Mouse (Mus musculus) ES-E14 (cell line): Measurements from ENCODE around the gene Olfr309. TPM values are rescaled to one million over a fixed set of nuclear protein-coding genes. Genes with fewer than 3 reads are reported as not detected.

ENCODE experiments used
- DNase-seq: peaks from one replicate; pipeline ENCODE4 v3.0.0-alpha.2; 2013; ENCODE audit warnings: low read depth, low spot score
- H3K27ac ChIP-seq: 2 replicates; pipeline ENCODE4 v1.5.1; 2012; ENCODE audit warnings: low read depth, mild to moderate bottlenecking, low read length, moderate library complexity, mixed read lengths; ENCODE audit not compliant: poor library complexity, insufficient read depth, severe bottlenecking
- H3K36me3 ChIP-seq: 2 replicates; pipeline ENCODE4 v1.6.1; 2012; ENCODE audit warnings: mild to moderate bottlenecking, low read length, moderate library complexity, mixed read lengths; ENCODE audit not compliant: control insufficient read depth, poor library complexity, insufficient read depth, severe bottlenecking
- H3K4me1 ChIP-seq, 2 experiments: fragments of 150-350 bp in 1 of 2; sonication (generic) in 1 of 2; 2 replicates each; pipeline ENCODE4 v1.6.1; 2012; ENCODE audit warnings: low read length in 2 of 2, mild to moderate bottlenecking in 1 of 2, mixed read lengths in 1 of 2; ENCODE audit not compliant: control insufficient read depth in 2 of 2, insufficient read depth in 2 of 2, poor library complexity in 1 of 2
- H3K4me3 ChIP-seq, 2 experiments: fragments of 150-350 bp in 1 of 2; sonication (generic) in 1 of 2; 2 replicates each; pipeline ENCODE4 v1.5.1; 2012; ENCODE audit warnings: low read length in 2 of 2, low read depth in 1 of 2, mild to moderate bottlenecking in 1 of 2, mixed read lengths in 1 of 2; ENCODE audit not compliant: insufficient read depth in 1 of 2, poor library complexity in 1 of 2, severe bottlenecking in 1 of 2
- H3K9ac ChIP-seq: 2 replicates; pipeline ENCODE4 v1.6.1; 2012; ENCODE audit warnings: low read depth, mild to moderate bottlenecking, low read length, mixed read lengths; ENCODE audit not compliant: poor library complexity, insufficient read depth, severe bottlenecking
- H3K9me3 ChIP-seq: fragments of 150-350 bp; sonication (generic); 2 replicates; pipeline ENCODE4 v1.6.1; 2012; ENCODE audit warnings: low read depth, mild to moderate bottlenecking, low read length; ENCODE audit not compliant: control insufficient read depth, insufficient read depth
- CHD2 ChIP-seq: IDR thresholded peaks from 2 replicates; pipeline ENCODE4 v1.6.1; 2014; ENCODE audit warnings: mild to moderate bottlenecking, low read depth, low read length, inconsistent platforms
- HCFC1 ChIP-seq: IDR thresholded peaks from 2 replicates; pipeline ENCODE4 v1.6.1; 2012; ENCODE audit warnings: low read length, inconsistent platforms, borderline replicate concordance; ENCODE audit not compliant: insufficient read depth
- MAFK ChIP-seq: IDR thresholded peaks from 2 replicates; pipeline ENCODE4 v1.6.1; 2014; ENCODE audit warnings: mild to moderate bottlenecking, low read depth, low read length, inconsistent platforms; ENCODE audit not compliant: insufficient read depth
- ZC3H11A ChIP-seq: IDR thresholded peaks from 2 replicates; pipeline ENCODE4 v1.6.1; 2012; ENCODE audit warnings: low read depth, mild to moderate bottlenecking, inconsistent platforms, low read length, borderline replicate concordance
- ZNF384 ChIP-seq: IDR thresholded peaks from 2 replicates; pipeline ENCODE4 v1.6.1; 2012; ENCODE audit warnings: low read depth, low read length, inconsistent platforms
- in situ Hi-C, 2 experiments: fragments of 600-800 bp; cut with MboI; formaldehyde crosslinking; loops; one replicate each; pipeline ENCODE4 v1.15.1; 2025; ENCODE audit warnings: low sequenced_read_pairs in 2 of 2, inconsistent platforms in 1 of 2; ENCODE audit not compliant: unreplicated experiment in 2 of 2
- total RNA-seq: library from RNA; depleted of rRNA; stranded (reverse); fragments of 300-350 nt; gene quantifications from 2 replicates; pipeline ENCODE4 v1.2.3, GENCODE M21; 2012; rRNA removed

Olfr309 gene
- total RNA-seq, 1 experiment, result not detected

- no peaks in the 10 kb centered on the region for H3K9me3 ChIP-seq
- H3K9ac ChIP-seq, result no peak within 1 kb of the TSS
- no peaks in the 10 kb centered on the region for H3K36me3 ChIP-seq
- no peak for TF ChIP-seq MAFK
- no peak for TF ChIP-seq HCFC1
- TF ChIP-seq CHD2, result no peak
- no peak for TF ChIP-seq ZNF384
- TF ChIP-seq ZC3H11A, result no peak
- H3K27ac ChIP-seq, result no peak within 1 kb of the TSS
- no peak within 1 kb of the TSS for H3K4me3 ChIP-seq
- H3K4me1 ChIP-seq, result no peaks in the 10 kb centered on the region
- in situ Hi-C loops, result no loop called here
- no peak for DNase-seq
Observed at GRCm38 (mm10) chr7:86325530-86325929, 12.0 kb upstream of the Olfr309 start, which contains the start of gene Olfr308. Gene Olfr308, minus strand, starts transcription at chr7:86325630.

GRCm38 (mm10) chr7:86321323-86321722 is 7.8 kb upstream of the Olfr309 start:
- in situ Hi-C loops, result no loop called here
- H3K4me1 ChIP-seq, result no peaks in the 10 kb centered on the region
- no peak overlapping the region for H3K4me3 ChIP-seq
- DNase-seq, result no peak
- no peak overlapping the region for H3K9ac ChIP-seq
- H3K9me3 ChIP-seq, result no peaks in the 10 kb centered on the region
- no peak overlapping the region for H3K27ac ChIP-seq
- no peaks in the 10 kb centered on the region for H3K36me3 ChIP-seq
- TF ChIP-seq HCFC1, result no peak
- TF ChIP-seq CHD2, result no peak
- TF ChIP-seq ZC3H11A, result no peak
- no peak for TF ChIP-seq ZNF384
- no peak for TF ChIP-seq MAFK

- TF ChIP-seq ZC3H11A (no peak), CHD2 (no peak), ZNF384 (no peak), MAFK (no peak), HCFC1 (no peak)
- in situ Hi-C loops, result no loop called here
- no peak within 1 kb of the TSS for H3K27ac ChIP-seq
- no peak within 1 kb of the TSS for H3K4me3 ChIP-seq
- H3K9me3 ChIP-seq, result no peaks in the 10 kb centered on the region
- no peak within 1 kb of the TSS for H3K9ac ChIP-seq
- no peak for DNase-seq
- no peaks in the 10 kb centered on the region for H3K4me1 ChIP-seq
- no peaks in the 10 kb centered on the region for H3K36me3 ChIP-seq
Observed at GRCm38 (mm10) chr7:86277072-86277471, 36.4 kb downstream of the Olfr309 start, which contains the start of gene Olfr310. Gene Olfr310, minus strand, starts transcription at chr7:86277172.

Other genes with a start within 250 kb of the Olfr309 start
- not detected in 2 replicates for gene Vmn2r75, start 141.9 kb downstream of the Olfr309 start, total RNA-seq
- not detected in 2 replicates for gene Vmn2r76, start 67.4 kb downstream of the Olfr309 start, total RNA-seq
- not detected in 2 replicates for gene Olfr310, start 36.5 kb downstream of the Olfr309 start, total RNA-seq
- not detected in 2 replicates for gene Olfr308, start 11.9 kb upstream of the Olfr309 start, total RNA-seq
- gene Olfr307, start 23.9 kb upstream of the Olfr309 start, total RNA-seq, result 0.76 and 1.5 TPM in 2 replicates
- gene Olfr305, start 53.2 kb upstream of the Olfr309 start, total RNA-seq, result not detected in 2 replicates
- not detected in 2 replicates for gene Olfr304, start 73.0 kb upstream of the Olfr309 start, total RNA-seq
- gene Olfr303, start 84.1 kb upstream of the Olfr309 start, total RNA-seq, result not detected in 2 replicates
- not detected in 2 replicates for gene Olfr301, start 90.1 kb upstream of the Olfr309 start, total RNA-seq
- gene Olfr299, start 146.2 kb upstream of the Olfr309 start, total RNA-seq, result not detected in 2 replicates
- gene Olfr298, start 178.8 kb upstream of the Olfr309 start, total RNA-seq, result not detected in 2 replicates
- gene Olfr297, start 206.3 kb upstream of the Olfr309 start, total RNA-seq, result not detected in 2 replicates